Mouse (Mus musculus) stomach, embryonic 16.5 days (tissue): ENCODE results near the gene N4bp1. TPM values are rescaled to one million over a fixed set of nuclear protein-coding genes. Genes with fewer than 3 reads are reported as not detected.
A peak's percentile ranks its signal among the peaks of the same experiment; 100 is the strongest.

Source experiments
- ATAC-seq: fragments of 200-750 bp; cut with Nextera tagmentation; 2 replicates; pipeline ENCODE4 v1.8.0; 2017; ENCODE audit warnings: moderate number of reproducible peaks, moderate TSS enrichment; ENCODE audit not compliant: insufficient read depth, low FRiP score
- H3K27ac ChIP-seq: fragments of 300-500 bp; sonication (generic); 2 replicates; pipeline ENCODE4 v1.5.1; 2014; ENCODE audit warnings: low read length
- H3K27me3 ChIP-seq: fragments of 300-500 bp; sonication (generic); 2 replicates; pipeline ENCODE4 v1.6.1; 2014; ENCODE audit warnings: low read length, control low read depth, mixed read lengths; ENCODE audit not compliant: control insufficient read depth, insufficient read depth
- H3K36me3 ChIP-seq: fragments of 300-500 bp; sonication (generic); 2 replicates; pipeline ENCODE4 v1.6.1; 2014; ENCODE audit warnings: low read length; ENCODE audit not compliant: control insufficient read depth, insufficient read depth
- H3K4me1 ChIP-seq: fragments of 300-500 bp; sonication (generic); 2 replicates; pipeline ENCODE4 v1.6.1; 2014; ENCODE audit warnings: low read length, control low read depth, mixed read lengths; ENCODE audit not compliant: control insufficient read depth, insufficient read depth
- H3K4me2 ChIP-seq: fragments of 300-500 bp; sonication (generic); 2 replicates; pipeline ENCODE4 v1.6.1; 2014; ENCODE audit warnings: low read depth, low read length, mixed read lengths
- H3K4me3 ChIP-seq: fragments of 300-500 bp; sonication (generic); replicated peaks from 2 replicates; pipeline ENCODE4 v1.5.1; 2014; ENCODE audit warnings: mild to moderate bottlenecking, low read length
- H3K9ac ChIP-seq: fragments of 300-500 bp; sonication (generic); 2 replicates; pipeline ENCODE4 v1.6.1; 2014; ENCODE audit warnings: low read length
- H3K9me3 ChIP-seq: fragments of 300-500 bp; sonication (generic); replicated peaks from 2 replicates; pipeline ENCODE4 v1.6.1; 2016; ENCODE audit warnings: low read length, control low read depth; ENCODE audit not compliant: control insufficient read depth
- WGBS: fragments of 180-500 bp; shearing (Covaris S2); extraction: QIAGEN DNeasy Blood & Tissue Kit; methylation state at CpG from one replicate; pipeline ENCODE4 v1.1.7; 2014; 5-methylcytosine and 5-hydroxymethylcytosine counted together
- polyA plus RNA-seq: library from polyadenylated mRNA; unstranded; fragments of >200 nt; fragmentation: Nextera tagmentation; extraction: Ambion mirVana; gene quantifications from 2 replicates; pipeline ENCODE4 v1.2.1, GENCODE M21; 2015

The N4bp1 gene
- polyA plus RNA-seq, 1 experiment from 2014 or later, result 6.8 TPM

DNA sequence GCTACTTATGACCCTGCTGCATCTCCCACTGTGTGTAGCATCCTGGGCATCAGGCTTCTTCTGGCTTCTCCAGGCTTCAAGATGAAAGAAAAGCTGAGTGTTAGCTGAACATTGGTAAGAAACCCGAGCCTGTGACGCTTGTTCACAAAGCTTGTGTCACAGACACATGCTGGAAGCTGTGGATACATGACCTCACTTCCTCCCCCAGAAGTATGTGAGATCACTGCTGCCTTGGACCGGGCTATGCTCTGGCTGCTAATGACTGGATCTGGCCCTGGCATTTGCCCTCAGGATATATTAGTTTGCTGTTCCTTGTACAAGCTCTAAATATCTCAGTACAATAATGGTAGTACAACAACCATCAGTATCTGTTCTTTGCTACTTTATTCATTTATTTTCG is 84.1 kb downstream of the N4bp1 start:
- Histone ChIP-seq H3K4me1 (no peaks in the 10 kb centered on the region), H3K4me3 (no peak overlapping the region), H3K9ac (no peak overlapping the region), H3K4me2 (no peak overlapping the region), H3K27me3 (no peaks in the 10 kb centered on the region), H3K27ac (no peak overlapping the region), H3K9me3 (no peaks in the 10 kb centered on the region), H3K36me3 (no peaks in the 10 kb centered on the region)
- 48% methylated on average over 4 of the region's 4 CpGs for WGBS
- no peak for ATAC-seq

DNA sequence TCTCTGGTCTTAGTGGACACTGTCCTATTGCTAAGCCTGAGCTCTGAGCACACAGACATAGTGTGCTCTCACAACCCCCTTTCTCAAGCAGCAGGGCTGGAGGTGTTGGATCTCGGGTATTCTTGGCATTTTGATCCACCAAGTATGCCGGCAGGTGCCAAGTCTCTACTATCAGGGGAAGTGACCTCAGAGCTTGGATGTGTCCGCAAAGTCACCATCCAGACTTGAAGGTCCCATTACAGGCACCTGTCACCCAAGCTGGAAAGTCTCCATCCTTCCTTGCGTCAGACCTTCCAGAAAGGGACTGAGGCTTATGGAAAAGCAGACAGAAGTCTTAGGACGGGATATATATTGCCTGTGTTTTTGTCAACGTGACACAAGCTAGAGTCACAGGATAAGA is 86.9 kb downstream of the N4bp1 start:
- Histone ChIP-seq H3K4me3 (no peak overlapping the region), H3K36me3 (no peaks in the 10 kb centered on the region), H3K9ac (no peak overlapping the region), H3K27me3 (no peaks in the 10 kb centered on the region), H3K4me1 (no peaks in the 10 kb centered on the region), H3K4me2 (no peak overlapping the region), H3K9me3 (no peaks in the 10 kb centered on the region), H3K27ac (no peak overlapping the region)
- 87% methylated on average over 6 of the region's 6 CpGs for WGBS
- ATAC-seq, result no peak

DNA sequence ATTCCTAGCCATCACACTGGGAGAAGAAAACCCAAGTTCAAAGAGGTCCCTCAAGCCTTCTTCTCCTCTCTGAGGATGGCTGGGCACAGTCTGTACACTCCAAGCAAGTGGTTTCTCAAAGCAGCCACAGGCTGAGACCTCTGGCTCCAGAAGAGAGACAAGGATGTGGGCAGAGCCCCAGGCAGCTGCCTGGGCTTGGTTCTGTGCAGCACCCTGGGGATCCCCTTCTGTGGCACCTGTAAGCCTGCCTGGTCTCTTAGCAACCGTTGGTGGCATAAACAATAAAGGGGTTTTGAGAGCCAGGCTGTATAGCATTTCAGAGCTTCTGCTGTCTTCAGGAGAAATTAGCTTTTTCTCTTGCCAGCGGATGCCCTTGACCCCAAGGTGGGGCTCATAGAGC is 87.4 kb downstream of the N4bp1 start:
- Histone ChIP-seq H3K9me3 (no peaks in the 10 kb centered on the region), H3K4me3 (no peak overlapping the region), H3K9ac (no peak overlapping the region), H3K4me2 (no peak overlapping the region), H3K27me3 (no peaks in the 10 kb centered on the region), H3K36me3 (no peaks in the 10 kb centered on the region), H3K27ac (no peak overlapping the region), H3K4me1 (no peaks in the 10 kb centered on the region)
- ATAC-seq, result no peak
- WGBS, result 80% methylated on average over 2 of the region's 2 CpGs

DNA sequence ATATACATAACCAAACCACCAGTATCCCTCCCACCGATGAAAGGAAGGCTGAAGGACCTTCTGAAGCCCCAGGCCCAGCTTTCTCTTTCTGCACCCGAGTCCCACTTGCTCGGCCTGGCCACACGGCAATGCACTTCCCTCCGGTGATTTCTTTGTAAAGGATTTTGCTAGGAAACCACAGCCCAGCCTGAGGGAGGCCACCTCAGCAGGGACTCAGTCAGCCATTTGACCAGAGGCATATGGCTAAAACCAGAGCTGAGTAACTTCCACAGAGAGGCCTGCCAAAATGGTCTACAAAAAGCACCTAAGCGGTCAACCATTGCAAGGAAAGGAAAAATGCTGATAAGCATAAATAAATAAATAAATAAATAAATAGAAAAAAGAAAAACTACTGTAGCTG is 90.3 kb downstream of the N4bp1 start:
- no peak overlapping the region for H3K4me2 ChIP-seq
- no peak overlapping the region for H3K9ac ChIP-seq
- no peaks in the 10 kb centered on the region for H3K4me1 ChIP-seq
- no peaks in the 10 kb centered on the region for H3K27me3 ChIP-seq
- H3K36me3 ChIP-seq, result no peaks in the 10 kb centered on the region
- 45% methylated on average over 6 of the region's 6 CpGs for WGBS
- no peak overlapping the region for H3K4me3 ChIP-seq
- no peak overlapping the region for H3K27ac ChIP-seq
- no peaks in the 10 kb centered on the region for H3K9me3 ChIP-seq
- no peak for ATAC-seq

DNA sequence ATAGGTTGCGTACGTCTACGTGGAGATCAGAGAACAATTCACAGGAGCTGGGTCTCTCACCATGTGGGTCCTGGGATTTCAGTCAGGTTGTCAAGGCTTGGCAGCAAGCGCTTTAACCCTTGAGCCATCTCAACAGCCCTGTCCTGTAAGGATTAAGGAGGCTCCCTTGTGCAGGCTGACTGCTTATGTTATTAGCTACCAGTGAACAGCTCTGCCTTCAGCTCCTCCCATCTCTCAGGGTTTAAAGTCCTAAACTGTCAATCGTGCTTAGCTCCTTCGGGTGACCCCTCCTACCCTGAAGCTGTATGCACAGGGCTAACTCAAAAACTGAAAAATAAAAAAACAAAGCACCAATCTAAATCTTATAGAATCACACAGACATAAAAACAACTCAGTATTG is 93.5 kb downstream of the N4bp1 start:
- no peaks in the 10 kb centered on the region for H3K27me3 ChIP-seq
- H3K27ac ChIP-seq, result no peak overlapping the region
- WGBS, result 71% methylated on average over 6 of the region's 6 CpGs
- no peaks in the 10 kb centered on the region for H3K9me3 ChIP-seq
- peaks cover 2% of the 10 kb centered on the region; the same call in 1 of the 2 replicates for H3K4me1 ChIP-seq
- H3K4me2 ChIP-seq, result no peak overlapping the region
- H3K36me3 ChIP-seq, result no peaks in the 10 kb centered on the region
- no peak overlapping the region for H3K9ac ChIP-seq
- no peak for ATAC-seq
- no peak overlapping the region for H3K4me3 ChIP-seq

DNA sequence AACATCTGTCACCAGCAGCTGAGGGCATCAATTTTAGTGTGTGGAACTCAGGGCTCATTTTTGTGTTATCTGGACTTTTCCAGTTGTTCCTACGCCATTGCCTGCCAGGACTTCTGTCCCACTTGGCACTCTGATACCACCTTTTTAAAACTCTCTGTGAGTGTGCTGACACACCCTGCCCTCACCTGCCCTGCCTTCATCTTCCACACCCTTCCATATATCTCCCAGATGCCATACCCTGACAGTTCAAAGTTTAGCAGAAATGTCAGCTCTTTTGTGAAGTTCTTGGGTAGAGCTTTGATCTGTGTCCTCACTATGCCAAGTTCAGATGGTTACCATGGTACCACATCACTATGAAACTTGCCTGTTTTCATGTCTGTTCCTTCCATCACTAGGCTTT is 95.5 kb downstream of the N4bp1 start:
- Histone ChIP-seq H3K9ac (no peak overlapping the region), H3K4me1 (peaks cover 2% of the 10 kb centered on the region; the same call in 1 of the 2 replicates), H3K4me2 (no peak overlapping the region), H3K9me3 (no peaks in the 10 kb centered on the region), H3K27me3 (no peaks in the 10 kb centered on the region), H3K27ac (peak overlapping the region; percentile 58; the same call in 1 of the 2 replicates), H3K4me3 (no peak overlapping the region), H3K36me3 (no peaks in the 10 kb centered on the region)
- 79% methylated on average over 1 of the region's 1 CpGs for WGBS
- ATAC-seq, result peak; percentile 31; the same call in 1 of the 2 replicates

DNA sequence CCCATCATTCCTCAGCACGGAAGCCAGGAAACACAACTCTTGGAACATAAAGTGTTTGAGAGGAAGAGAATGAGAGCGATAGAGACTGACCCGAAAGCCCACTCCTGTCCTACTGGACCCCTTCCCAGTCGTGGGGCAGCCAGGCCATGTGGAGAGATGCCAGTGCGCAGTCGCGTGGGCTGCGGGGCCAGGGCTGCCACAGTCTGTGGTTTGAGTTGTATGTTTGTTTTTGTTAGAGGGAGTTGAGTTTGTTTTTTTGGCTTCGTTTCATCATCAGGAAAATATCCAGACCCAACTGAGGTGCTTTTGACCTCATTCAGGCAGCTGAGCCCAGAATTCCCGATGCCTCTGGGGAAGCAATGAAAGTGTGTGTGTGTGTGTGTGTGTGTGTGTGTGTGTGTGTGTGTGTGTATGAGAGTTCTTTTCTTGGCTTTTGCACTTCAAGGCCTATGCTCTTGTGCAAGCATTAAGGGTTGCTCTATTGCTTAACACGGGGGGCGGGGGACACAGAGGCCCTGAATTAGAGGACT is 97.1 kb downstream of the N4bp1 start:
- 48% methylated on average over 12 of the region's 12 CpGs for WGBS
- no peaks in the 10 kb centered on the region for H3K36me3 ChIP-seq
- ATAC-seq, result peak; percentile 23; the same call in 1 of the 2 replicates
- peaks cover 2% of the 10 kb centered on the region; the same call in 1 of the 2 replicates for H3K4me1 ChIP-seq
- no peak overlapping the region for H3K9ac ChIP-seq
- H3K27ac ChIP-seq, result peak overlapping the region; percentile 48
- no peaks in the 10 kb centered on the region for H3K9me3 ChIP-seq
- no peak overlapping the region for H3K4me3 ChIP-seq
- H3K27me3 ChIP-seq, result no peaks in the 10 kb centered on the region
- H3K4me2 ChIP-seq, result no peak overlapping the region

DNA sequence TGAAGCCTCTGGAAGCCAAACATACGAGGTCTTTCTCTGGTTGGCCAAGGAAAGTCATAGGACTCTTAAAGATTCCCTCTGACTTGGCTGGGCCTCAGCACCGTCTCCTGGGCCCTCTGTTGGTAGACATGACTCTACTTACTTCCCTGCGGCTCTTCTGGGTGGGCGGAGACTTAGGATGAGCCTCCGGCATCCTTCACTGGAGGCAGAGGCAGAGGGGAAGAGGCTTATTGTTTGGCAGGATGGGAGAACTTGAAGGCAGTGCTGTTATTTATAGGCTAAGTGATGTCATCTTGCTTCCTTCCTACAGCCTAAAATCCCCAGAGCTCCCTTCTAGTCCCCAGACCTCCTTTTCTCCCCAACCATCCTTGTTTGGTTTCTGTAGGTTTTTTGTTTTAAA is 98.6 kb downstream of the N4bp1 start:
- no peak overlapping the region for H3K9ac ChIP-seq
- WGBS, result 54% methylated on average over 5 of the region's 5 CpGs
- H3K27ac ChIP-seq, result no peak overlapping the region
- H3K4me2 ChIP-seq, result no peak overlapping the region
- H3K4me3 ChIP-seq, result no peak overlapping the region
- no peaks in the 10 kb centered on the region for H3K36me3 ChIP-seq
- ATAC-seq, result no peak
- no peaks in the 10 kb centered on the region for H3K9me3 ChIP-seq
- H3K27me3 ChIP-seq, result no peaks in the 10 kb centered on the region
- peaks cover 2% of the 10 kb centered on the region; the same call in 1 of the 2 replicates for H3K4me1 ChIP-seq

DNA sequence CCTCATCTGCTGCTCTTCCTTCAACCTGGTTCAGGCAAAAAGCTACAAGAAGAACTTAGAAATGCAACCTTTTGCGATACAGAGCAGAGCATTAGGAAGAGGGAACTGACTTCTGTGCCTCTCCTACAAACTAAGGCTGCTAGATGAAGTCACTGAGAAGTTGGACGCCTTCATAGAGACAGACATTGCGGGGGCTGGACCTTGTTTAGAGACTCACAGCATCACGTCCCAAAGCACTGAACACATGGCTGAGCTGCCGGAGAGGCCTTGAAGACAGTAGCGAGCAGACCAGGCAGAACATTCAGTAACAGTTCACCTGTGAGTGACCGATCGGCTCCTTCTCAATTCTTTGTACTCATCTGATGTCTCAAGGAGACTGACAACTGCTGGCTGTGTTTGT is 104.0 kb downstream of the N4bp1 start:
- H3K27ac ChIP-seq, result no peak overlapping the region
- H3K4me3 ChIP-seq, result no peak overlapping the region
- no peaks in the 10 kb centered on the region for H3K36me3 ChIP-seq
- H3K9me3 ChIP-seq, result no peaks in the 10 kb centered on the region
- H3K4me2 ChIP-seq, result no peak overlapping the region
- H3K4me1 ChIP-seq, result peaks cover 7% of the 10 kb centered on the region
- H3K27me3 ChIP-seq, result no peaks in the 10 kb centered on the region
- ATAC-seq, result no peak
- H3K9ac ChIP-seq, result no peak overlapping the region
- 93% methylated on average over 8 of the region's 8 CpGs for WGBS
